Mouse (Mus musculus) right cerebral cortex, postnatal 25 days (tissue): ENCODE measurements around the gene Cfb.
"Not testable (repeated sequence)": the region's sequence is repeated elsewhere in the genome, so short reads cannot be mapped to it uniquely, and the experiment has no call there.

Source experiments
- DNase-seq: peaks from one replicate; pipeline ENCODE4 v3.0.0; 2022

Gene Cfb

DNA sequence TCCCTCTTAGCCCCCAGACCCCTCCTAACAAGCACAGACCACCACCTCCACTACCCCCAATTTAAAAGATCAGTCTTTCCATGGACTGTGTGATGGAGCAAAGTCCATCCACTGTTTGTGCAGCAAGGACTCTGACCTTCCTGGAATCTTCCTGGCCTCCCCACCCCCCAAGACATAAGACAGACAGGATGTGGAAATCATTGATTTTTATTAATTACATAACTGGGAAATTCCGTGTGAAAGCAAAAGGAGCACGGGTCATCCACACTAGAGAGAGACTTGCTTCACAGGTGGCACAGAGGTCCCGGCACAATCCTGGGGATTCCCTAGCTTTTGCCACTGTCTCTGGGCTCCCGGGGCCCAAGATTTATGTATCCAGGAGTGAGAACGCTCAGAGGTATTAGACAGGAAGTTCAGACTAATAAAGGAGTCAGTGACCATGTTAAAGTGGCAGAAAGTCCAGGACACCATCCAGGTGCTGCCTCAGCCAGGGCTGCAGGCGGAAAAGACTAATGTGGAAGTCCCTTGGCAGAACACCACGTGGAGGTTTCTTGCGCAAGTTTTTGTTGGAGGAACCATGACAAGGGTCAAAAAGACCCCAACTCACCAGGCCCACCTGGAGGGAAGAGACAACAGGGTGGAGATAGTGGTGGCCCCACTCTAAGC lies at the start of gene Cfb:
Gene Cfb, minus strand, starts transcription at position 103 of the 666 bp plus-strand sequence.
- DNase-seq, result no peak

DNA sequence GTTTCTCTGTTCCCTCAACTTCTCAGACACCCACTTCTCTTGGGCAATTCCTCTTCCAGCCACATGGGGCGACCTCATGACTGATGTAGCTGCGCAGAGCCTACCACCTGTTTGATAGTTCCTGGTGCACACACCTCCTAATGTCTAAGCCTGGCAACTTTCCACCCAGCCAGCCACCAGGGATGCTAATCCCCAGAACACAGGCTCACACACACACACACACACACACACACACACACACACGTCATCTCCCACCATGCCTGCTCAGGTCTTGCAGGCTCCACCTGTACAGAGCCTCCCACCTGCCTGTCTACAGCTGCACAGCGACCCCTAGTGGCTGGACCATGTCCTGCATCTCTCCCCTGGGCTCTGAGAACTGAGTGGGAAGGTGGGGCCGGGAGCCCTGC lies 49.6 kb upstream of the Cfb start:
- peak; percentile 31 for DNase-seq

DNA sequence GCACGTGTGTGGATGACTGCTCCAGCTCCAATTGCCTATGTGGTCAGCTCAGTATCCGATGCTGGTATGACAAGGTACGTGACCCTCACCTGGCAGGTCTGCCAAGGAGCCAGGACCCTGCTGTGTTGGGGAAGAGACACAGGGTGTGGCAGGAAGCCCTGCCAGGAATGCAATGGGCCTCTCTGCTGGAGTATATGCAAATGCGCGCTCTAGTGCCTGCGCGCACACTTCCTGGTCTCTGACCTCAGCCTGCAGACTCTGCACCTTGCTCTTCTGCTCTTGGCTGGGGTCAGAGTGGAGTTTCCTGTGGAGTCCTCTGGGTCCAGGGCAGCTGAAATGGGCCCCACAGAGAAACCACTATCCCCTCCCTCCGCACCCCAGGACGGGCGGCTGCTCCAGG lies 48.7 kb upstream of the Cfb start:
- no peak for DNase-seq

DNA sequence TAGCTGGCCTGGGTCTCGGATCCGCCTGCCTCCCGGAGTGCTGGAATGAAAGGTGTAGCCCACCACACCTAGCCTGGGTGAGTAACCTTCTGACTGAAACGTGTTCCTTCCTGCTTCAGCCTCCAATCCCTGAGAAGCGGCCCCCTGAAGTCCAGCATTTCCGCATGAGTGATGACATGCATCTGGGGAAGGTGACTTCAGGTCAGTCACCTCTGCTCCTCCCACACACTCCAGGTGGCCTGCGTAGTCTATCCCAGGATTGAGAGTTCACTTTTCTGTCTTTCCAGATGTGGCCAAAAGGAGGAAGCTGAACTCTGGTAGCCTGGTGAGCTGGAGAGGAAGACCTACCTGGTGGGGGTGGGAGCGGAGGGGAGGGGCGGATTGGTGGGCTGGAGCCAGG lies 40.6 kb upstream of the Cfb start:
- no peak for DNase-seq

DNA sequence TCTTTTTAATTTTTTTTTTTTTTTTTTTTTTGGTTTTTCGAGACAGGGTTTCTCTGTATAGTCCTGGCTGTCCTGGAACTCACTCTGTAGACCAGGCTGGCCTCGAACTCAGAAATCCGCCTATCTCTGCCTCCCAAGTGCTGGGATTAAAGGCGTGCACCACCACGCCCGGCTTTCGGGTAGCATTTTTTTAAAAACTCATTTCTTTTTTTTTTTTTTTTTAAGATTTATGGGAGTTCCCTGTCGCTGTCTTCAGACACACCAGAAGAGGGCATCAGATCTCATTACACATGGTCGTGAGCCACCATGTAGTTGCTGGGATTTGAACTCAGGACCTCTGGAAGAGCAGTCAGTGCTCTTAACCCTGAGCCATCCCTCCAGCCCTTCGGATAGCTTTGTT lies 39.6 kb upstream of the Cfb start:
- not testable (repeated sequence) for DNase-seq

DNA sequence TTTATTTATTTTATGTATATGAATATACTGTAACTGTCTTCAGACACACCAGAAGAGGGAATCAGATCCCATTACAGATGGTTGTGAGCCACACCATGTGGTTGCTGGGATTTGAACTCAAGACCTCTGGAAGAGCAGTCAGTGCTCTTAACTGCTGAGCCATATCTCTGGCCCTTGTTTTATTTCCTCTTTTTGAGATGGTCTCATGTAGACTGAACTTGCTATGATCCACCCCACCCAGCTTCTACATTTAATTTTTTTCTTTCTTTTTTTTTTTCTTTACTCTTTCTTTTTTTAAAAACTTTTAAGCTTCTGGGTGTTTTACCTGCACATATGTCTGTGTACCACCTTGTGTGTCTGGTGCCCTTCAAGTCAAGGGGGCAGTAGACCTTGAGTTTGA lies 38.5 kb upstream of the Cfb start:
- DNase-seq, result not testable (repeated sequence)

DNA sequence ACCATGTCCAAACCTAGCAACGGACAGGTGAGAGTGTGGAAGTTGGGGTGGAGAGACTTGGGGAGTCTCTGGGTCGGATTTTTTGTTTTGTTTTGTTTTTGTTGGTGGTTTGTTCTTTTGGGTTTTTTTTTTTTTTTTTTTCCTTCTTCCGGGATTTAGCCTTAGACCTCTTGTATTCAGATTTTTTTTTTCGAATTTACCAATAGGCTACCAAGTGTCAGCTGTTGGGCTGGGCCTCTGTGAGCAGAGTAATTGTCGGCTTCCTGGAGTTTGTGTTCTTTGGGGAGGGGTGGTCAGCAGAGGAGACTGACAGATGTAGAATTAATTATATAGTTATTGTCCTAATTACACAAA lies 37.5 kb upstream of the Cfb start:
- DNase-seq, result no peak

DNA sequence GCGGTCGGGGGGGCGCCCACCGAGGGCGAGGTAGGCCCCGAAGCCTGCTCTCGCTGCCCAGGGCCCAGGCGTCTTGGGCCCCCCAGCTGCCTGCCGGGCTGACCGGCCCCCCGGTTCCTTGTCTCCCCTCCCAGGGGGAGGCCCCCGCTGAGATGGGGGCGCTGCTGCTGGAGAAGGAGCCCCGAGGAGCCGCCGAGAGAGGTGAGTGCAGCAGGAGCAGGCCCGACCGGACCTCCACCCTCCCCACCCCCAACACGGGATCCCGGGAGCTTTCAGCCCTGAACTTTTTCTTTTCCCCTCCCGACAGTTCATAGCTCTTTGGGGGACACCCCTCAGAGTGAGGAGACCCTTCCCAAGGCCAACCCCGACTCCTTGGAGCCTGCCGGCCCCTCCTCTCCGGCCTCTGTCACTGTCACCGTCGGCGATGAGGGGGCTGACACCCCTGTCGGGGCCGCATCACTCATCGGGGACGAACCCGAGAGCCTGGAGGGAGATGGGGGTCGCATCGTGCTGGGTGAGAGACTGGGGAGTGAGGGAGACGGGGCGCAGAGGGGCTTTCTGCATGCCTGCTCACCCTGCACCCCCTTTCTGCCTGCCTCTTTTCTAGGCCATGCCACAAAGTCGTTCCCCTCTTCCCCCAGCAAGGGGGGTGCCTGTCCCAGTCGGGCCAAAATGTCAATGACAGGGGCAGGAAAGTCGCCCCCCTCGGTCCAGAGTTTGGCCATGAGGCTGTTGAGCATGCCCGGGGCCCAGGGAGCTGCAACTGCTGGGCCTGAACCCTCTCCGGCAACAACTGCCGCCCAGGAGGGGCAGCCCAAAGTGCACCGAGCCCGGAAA lies 37.0 kb upstream of the Cfb start:
- DNase-seq, result peak; percentile 47

DNA sequence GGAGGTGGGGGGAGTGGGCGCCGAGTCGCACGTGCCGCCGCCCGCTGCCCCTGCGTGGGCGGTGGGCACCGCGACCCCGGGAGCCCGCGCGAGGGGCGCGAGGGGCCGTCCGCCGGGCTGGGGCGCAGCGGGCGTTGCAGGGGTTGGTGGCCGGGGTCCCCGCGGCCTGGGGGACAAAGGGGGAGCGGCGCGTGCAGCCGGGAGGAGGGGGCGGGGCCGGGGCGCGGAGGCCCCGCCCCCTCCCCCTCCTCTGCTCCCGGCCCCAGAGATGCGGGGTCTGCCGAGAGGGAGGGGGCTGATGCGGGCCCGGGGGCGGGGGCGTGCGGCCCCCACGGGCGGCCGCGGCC lies 36.4 kb upstream of the Cfb start:
- peak; percentile 18 for DNase-seq

DNA sequence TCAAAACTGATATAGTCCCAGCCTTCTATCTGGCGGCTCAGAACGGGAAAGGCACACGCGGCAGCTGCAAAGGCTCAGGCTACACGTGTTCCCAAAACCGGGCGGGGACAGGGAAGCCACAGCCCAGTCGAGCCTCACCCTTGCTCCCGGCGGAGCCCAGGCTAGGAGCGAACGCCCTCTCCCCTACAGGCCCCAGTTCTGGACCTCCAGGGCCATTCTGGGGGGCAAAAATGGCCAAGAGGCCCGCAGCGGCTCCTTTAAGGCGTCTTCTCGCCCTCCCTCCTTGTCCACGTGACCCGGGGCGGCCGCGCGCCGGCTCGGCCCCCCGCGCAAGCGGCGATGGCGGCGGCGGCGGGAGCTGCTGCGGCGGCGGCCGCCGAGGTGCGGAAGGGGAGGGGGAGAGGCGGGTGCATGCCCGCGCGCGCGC lies 35.9 kb upstream of the Cfb start, which contains the start of the genes C2 and Ehmt2:
Gene C2, minus strand, starts transcription at position 106 of the 427 bp plus-strand sequence.
Gene Ehmt2, plus strand, starts transcription at position 310 of the 427 bp plus-strand sequence.
- peak; percentile 91 for DNase-seq

DNA sequence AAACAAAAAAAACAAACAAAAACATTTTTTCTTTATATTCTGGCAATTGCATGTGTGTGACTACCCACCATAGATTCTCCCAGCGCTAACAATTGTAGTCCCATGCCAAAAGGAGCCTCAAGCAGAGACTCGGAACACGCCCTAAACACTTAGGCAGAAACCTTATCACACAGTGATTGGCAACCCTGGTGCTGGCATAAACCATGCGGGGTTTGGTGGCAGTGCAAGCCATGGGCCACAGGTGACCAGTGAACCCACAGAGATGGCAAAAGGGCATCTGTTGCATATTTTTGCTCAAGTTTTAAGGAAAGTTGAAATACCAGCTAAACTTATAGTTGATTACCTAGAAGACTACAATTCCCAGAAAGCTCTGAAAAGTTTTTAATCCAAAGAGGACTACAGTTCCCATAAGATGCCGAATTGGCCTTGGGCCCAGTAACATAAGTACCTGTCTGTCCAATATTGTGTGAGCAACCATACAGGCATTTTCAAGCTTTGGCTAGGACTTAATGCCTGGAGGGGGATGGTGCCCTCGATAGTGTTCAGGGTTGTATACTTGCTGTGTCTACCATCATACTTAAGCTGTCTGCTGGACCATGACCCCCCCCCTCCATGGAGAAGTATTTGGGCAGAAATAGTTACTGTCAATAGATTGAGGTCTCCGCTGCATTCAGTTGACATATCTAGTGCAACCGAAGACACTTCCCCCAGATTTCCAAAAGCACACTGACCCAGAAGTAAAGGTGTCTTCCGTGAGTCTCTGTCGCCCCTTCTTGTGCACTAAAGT lies 35.2 kb upstream of the Cfb start:
- peak; percentile 49 for DNase-seq

DNA sequence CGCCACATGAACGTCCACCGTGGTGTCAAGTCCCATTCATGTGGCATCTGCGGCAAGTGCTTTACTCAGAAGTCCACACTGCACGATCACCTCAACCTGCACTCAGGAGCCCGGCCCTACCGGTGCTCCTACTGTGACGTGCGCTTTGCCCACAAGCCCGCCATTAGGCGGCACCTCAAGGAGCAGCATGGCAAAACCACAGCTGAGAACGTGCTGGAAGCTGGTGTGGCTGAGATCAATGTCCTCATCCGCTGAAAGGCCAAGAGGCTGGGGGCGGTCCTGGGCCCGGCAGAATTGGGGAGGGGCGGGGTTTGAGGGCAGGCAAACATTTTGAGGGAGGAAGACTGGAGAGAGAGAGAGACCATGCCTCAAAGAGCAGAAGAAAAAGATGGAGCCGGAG lies 34.0 kb upstream of the Cfb start:
- DNase-seq, result no peak

DNA sequence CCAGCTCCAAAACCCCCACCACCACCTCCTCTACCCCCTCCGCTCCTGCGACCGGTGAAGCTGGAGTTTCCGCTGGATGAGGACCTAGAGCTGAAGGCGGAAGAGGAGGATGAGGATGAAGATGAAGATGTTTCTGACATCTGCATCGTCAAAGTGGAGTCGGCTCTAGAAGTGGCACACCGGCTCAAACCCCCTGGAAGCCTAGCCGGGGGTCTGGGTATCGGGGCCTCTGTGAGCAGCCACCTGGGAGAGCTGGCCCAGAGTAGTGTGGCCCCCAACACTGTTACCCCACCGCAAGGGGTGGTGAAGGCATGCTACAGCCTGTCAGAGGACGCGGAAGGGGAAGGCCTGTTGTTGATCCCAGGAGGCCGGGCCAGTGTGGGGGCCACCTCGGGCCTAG lies 33.4 kb upstream of the Cfb start:
- DNase-seq, result no peak

DNA sequence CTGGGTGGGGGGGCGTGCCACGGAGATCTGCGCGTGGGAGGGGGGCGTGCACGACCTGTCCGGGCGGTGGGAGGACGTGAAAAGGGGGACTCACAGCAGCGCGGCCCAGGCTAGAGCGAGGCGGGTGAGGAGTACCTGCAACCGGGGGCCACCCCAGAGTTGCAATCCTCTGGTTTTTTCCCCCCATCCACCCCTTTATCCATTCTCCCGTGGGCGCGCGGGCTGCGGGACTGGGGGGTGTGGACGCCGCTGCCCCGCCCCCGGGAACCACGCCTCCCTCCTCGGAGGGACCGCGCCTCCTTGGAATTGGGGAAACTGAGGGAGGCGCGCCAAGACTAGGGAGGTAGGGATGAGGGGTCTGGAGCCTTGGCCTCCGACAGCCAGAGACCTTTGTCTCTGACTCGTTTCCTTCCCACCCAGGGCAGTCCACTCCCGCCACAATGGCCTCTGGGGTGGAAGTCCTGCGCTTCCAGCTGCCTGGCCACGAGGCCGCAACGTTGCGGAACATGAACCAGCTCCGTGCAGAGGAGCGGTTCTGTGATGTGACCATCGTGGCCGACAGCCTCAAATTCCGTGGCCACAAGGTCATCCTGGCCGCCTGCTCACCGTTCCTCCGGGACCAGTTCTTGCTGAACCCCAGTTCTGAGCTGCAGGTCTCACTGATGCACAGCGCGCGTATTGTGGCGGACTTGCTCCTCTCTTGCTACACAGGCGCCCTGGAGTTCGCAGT lies 32.6 kb upstream of the Cfb start:
- DNase-seq, result peak; percentile 66

DNA sequence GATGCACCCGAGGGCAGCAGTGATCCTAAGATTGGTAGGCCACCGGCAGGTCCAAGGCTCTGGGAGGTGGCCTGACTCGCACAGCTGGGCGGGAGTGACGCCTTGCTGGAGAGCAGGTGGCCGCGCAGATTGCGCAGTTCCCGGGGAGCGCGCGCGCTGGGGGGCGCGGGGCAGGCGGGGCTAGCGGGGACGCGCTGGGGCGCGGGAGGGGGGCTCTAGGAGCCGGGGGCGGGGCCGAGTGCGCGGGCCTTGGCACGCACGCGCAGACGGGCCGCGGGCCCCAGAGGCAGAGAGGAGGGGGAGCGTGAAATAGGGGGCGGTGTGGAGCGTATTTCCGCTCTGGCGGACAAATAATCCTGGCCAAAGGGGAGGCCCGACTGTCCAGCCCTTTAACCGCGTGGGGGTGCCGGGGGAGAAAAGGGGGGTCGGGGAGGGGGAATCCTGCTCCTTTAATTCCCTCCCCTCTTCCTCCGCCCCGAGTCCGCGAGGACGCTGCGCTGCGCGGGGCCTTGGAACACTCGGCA lies 31.8 kb upstream of the Cfb start:
- peak; percentile 93 for DNase-seq

DNA sequence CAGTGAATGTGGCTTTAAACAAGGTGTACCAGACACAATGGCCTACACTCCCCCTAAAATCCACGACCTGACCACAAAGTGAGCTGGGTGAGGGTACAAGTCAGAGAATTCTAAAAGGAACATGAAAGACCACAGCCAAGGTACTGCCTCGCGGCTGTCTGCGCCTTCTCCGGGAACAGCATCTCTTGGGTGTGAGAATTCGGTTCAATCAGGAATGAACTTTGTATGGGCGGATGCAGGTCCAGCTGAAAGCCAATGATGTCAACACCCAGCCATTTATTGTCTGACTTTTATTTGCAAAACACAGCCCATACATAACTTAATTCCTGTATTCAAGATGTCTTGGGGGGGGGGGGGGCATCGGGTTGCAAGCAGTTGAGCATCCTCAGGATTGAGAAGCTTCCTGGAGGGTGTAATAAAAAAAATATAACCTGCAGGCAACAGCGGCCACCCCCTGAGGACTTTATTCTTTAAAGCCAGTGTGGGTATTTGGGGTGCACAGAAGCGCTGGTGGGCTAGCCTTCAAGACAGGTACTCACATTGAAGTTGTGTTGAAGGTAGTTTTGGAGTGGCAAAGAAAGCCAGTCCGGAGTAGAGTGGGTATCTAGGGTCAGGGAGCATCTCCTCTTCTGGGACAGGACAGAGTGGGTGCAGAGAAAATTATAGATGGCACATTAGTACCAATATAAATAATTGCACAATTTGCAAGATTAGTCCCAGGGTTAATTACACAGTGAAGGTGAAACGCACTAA lies 30.9 kb upstream of the Cfb start:
- no peak for DNase-seq

DNA sequence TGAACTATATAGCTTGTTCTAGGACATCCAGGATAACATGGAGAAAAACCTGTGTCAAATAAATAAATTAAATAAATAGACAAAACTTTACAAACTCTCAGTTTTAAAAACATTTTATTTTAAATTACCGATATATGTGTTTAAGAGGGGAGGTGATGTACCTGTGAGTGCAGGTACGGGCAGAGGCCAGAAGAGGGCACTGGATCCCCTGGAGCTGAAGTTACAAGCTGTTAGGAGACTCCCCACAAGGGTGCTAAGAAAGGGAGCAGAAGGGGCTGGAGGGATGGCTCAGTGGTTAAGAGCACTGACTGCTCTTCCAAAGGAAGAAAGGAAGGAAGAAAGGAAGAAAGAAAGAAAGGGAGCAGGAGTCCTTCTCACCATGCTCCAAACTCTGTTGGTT lies 29.1 kb upstream of the Cfb start:
- DNase-seq, result no peak

DNA sequence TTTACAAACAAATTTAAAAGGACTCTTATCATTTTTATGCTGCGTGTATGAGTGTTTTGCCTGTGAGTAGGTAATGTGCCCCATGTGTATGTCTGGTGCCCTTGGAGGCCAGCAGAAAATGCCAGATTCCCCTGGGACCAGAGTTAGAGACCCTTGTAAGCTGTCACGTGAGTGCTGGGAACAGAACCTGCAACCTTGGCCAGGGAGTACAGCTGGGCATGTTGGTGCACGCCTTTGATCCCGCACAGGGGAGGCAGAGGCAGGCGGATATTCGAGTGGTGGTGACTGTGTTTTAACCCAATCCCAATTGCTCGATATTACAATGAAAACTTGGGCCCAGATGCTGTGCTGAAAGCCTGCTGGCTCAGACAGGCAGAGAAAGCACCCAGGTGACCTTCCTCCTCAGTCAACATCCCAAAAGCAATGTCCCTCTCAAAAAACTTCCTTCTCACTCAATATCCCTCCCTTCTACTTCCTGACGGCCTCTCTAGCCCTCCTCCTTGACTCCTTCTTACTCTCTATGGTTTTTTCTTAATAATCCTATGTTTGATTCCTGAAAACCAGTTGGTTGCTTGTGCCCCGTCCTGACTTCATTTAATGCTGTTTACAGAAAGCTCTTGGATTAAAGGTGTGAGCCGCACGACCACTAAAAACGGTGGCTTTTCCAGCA lies 27.9 kb upstream of the Cfb start:
- no peak for DNase-seq

DNA sequence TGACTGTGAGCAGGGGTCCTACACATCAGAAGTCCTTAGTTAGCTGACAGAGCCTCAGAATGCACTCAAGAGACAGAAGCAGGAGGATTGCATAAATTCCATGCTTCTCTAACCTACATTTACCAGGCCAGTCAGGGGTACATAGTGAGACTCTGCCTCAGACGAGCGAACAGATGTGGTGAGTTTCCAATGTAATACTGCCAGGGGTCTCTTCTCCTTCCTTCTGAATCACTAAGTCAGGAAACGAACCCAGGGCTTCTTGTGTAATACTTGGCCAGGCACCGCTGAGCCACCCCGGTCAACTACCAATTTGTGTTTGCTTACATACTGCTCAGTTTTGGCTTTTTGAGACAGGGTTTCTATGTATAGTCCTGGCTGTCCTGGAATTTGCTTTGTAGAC lies 25.6 kb upstream of the Cfb start:
- DNase-seq, result no peak

DNA sequence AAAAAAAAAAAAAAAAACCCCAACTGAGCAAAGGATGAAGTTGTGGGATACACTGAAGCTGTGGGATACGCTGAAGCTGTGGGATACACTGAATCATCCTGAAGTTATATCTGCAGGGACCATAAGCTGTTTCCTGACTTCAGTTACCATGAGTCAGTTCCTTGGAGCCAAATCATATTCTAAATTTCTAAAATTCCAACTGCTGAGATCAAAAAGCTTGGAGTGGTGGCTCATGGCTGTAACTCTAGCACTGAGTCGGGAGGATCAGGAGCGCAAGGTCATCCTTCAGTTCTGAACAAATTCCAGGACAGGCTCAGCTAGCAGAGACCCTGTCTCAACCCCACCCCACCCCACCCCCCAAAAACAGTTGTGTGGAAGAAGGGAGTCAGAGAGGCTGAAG lies 23.3 kb upstream of the Cfb start:
- DNase-seq, result no peak

DNA sequence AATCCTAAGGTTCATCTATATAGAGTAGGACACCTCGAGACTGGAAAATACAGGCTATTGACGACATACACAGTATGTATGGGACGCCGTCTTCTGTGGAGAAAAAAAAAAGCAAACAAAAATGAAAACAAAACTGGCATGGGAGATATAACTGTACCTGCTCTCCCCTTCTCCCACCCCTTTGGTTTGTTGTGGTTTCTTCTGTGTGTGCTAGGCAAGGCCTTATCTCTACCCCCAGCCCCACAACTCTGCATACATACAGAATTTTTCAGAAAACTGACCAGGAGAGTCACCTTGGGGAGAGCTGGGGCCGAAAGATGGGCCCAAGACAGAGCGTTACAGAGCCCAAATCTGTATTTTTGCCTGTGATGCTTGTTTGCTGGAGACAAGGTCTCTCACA lies 22.4 kb upstream of the Cfb start:
- DNase-seq, result no peak
